Mouse (Mus musculus): ENCODE results near the gene Sf3b1. TPM values are rescaled to one million over a fixed set of nuclear protein-coding genes. Genes with fewer than 3 reads are reported as not detected.

The Sf3b1 gene
- total and polyA plus RNA-seq, 2 experiments, result 13.6 to 89.0 TPM

DNA sequence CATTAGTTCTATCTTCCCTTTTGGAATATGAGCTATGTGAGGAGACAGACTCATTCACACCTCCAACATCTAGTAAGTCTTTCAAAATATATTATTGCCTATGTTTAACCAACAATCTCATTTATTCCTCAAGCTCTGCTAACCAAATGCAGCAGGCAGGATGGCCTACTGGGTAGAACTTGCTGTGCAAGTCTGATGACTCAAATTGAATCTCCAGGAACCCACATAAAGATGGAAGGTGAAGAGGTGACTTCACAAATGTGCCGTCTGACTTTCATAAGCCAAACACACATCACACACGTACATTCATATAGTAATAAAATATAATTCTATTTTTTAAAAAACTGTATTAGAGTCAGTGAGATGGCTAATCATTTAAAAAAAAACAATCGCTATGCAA, 24.4 kb upstream of the Sf3b1 start:
- TF ChIP-seq CTCF (IDR thresholded peaks at IDR 0.05; ENCODE audit: low read depth, low read length) (no peak), POLR2A (IDR thresholded peaks at IDR 0.05; ENCODE audit: extremely low read depth, insufficient read depth, low read length) (no peak)
- peak overlapping the region; percentile 79 for H3K27ac ChIP-seq (replicated peaks; ENCODE audit: insufficient read depth, low read depth, low read length)
- WGBS, result 81% methylated on average over 3 of the region's 3 CpGs
- no peaks in the 10 kb centered on the region for H3K27me3 ChIP-seq (ENCODE audit: control insufficient read depth, insufficient read depth, low read length)
- peaks cover 23% of the 10 kb centered on the region; the same call in 1 of the 2 replicates for H3K79me2 ChIP-seq (ENCODE audit: control insufficient read depth, insufficient read depth, low read length)
- peaks cover 13% of the 10 kb centered on the region for H3K4me1 ChIP-seq (ENCODE audit: control insufficient read depth, insufficient read depth, low read length)
- no peak overlapping the region for H3K4me3 ChIP-seq (ENCODE audit: insufficient read depth, low read depth, low read length)
- DNase-seq (ENCODE audit: extremely low read depth, low read depth, low spot score), result no peak
- H3K9ac ChIP-seq (ENCODE audit: low read depth, low read length), result no peak overlapping the region; the same call in 1 of the 2 replicates
- H3K36me3 ChIP-seq (ENCODE audit: control insufficient read depth, insufficient read depth, low read length), result peaks cover 14% of the 10 kb centered on the region; the same call in 1 of the 2 replicates

DNA sequence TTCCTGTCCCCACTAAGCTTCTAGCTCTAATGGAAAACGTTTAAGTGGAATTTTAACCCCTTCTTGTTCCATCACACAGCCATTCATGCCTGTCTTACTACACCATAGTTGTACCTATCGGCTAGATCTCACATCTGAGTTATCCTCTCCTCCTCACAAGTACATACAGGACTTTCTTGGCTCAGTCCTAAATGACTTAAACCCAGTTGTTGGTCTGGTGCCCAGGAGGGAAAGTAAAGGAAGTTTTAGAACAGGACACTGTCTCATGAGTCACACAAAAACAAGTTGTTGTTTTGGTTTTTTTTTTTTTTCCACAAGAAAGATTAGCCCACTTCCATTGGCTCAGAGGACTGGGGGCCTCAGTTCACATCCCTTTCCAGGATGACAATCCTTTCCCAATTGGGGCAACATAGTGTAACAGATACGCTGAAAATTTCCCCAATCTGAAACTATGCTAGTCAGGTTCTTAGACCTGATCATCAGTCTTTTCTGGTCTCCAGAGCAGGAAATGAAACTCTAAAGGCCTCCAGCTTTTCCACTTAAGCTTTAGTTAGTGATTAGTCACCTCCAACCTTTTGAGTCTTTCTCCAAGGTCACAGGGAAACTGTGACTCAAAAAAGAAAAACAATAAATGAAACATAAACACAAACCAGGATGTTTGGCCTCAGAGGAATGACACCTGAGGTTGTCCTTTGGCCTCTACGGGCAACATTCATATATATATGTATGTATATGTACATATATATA, 21.7 kb upstream of the Sf3b1 start:
- TF ChIP-seq POLR2A (IDR thresholded peaks at IDR 0.05; ENCODE audit: extremely low read depth, insufficient read depth, low read length) (no peak), CTCF (IDR thresholded peaks at IDR 0.05; ENCODE audit: low read depth, low read length) (no peak)
- Histone ChIP-seq H3K9ac (ENCODE audit: low read depth, low read length) (no peak overlapping the region), H3K79me2 (ENCODE audit: control insufficient read depth, insufficient read depth, low read length) (0 out of 2 replicates have a peak, but pooled peaks cover 3% of the 10 kb centered on the region), H3K27ac (replicated peaks; ENCODE audit: insufficient read depth, low read depth, low read length) (no peak overlapping the region), H3K4me1 (ENCODE audit: control insufficient read depth, insufficient read depth, low read length) (peaks cover 2% of the 10 kb centered on the region), H3K27me3 (ENCODE audit: control insufficient read depth, insufficient read depth, low read length) (no peaks in the 10 kb centered on the region), H3K4me3 (ENCODE audit: insufficient read depth, low read depth, low read length) (no peak overlapping the region), H3K36me3 (ENCODE audit: control insufficient read depth, insufficient read depth, low read length) (no peaks in the 10 kb centered on the region)
- WGBS, result 66% methylated on average over 4 of the region's 4 CpGs
- no peak for DNase-seq (ENCODE audit: extremely low read depth, low read depth, low spot score)

DNA sequence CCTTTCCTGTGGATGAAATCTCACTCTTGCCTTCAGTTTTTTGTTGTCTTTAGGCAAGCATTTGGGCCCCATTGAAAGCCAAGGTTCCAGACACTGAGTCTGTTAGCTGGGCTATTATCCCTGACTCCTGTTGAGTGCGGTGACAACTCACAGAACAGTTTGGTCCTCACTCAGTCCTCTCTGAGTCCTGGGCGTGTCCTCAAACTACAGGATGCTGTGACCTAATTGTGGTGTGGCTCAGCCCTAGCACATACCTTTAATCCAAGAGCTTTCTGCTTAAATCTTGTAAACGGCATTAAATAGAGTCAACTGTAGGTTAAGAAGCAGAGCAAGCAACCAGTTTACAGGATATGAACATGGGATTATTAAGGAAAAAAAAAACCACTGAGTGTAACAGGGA, 15.9 kb upstream of the Sf3b1 start:
- H3K9ac ChIP-seq (ENCODE audit: low read depth, low read length), result no peak overlapping the region
- no peaks in the 10 kb centered on the region for H3K27me3 ChIP-seq (ENCODE audit: control insufficient read depth, insufficient read depth, low read length)
- no peaks in the 10 kb centered on the region for H3K4me1 ChIP-seq (ENCODE audit: control insufficient read depth, insufficient read depth, low read length)
- TF ChIP-seq CTCF (IDR thresholded peaks at IDR 0.05; ENCODE audit: low read depth, low read length) (no peak), POLR2A (IDR thresholded peaks at IDR 0.05; ENCODE audit: extremely low read depth, insufficient read depth, low read length) (no peak)
- no peak overlapping the region for H3K4me3 ChIP-seq (ENCODE audit: insufficient read depth, low read depth, low read length)
- no peaks in the 10 kb centered on the region for H3K79me2 ChIP-seq (ENCODE audit: control insufficient read depth, insufficient read depth, low read length)
- no peak for DNase-seq (ENCODE audit: extremely low read depth, low read depth, low spot score)
- no peaks in the 10 kb centered on the region for H3K36me3 ChIP-seq (ENCODE audit: control insufficient read depth, insufficient read depth, low read length)
- 95% methylated on average over 3 of the region's 3 CpGs for WGBS
- no peak overlapping the region for H3K27ac ChIP-seq (replicated peaks; ENCODE audit: insufficient read depth, low read depth, low read length)

DNA sequence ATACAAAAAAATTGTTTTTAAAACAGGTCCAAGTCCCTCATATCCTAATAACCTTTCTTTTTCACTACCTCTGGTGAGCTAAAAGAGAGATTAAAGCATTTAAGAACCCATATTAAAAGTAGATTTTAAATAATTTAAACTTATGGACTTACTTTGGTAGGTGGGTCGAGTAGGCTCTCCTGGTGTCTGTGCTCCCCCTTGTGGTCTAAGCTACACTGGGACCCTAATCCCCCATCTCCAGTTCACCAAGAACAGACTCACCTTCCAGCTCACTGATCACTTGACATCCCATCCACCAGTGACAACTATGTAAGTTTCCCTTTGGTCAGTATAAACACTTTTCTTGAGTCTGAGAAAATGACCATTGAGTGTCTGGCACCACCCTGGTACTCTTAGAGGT, 15.0 kb upstream of the Sf3b1 start:
- Histone ChIP-seq H3K4me3 (ENCODE audit: insufficient read depth, low read depth, low read length) (no peak overlapping the region), H3K79me2 (ENCODE audit: control insufficient read depth, insufficient read depth, low read length) (no peaks in the 10 kb centered on the region), H3K4me1 (ENCODE audit: control insufficient read depth, insufficient read depth, low read length) (no peaks in the 10 kb centered on the region), H3K27me3 (ENCODE audit: control insufficient read depth, insufficient read depth, low read length) (no peaks in the 10 kb centered on the region), H3K36me3 (ENCODE audit: control insufficient read depth, insufficient read depth, low read length) (no peaks in the 10 kb centered on the region), H3K27ac (replicated peaks; ENCODE audit: insufficient read depth, low read depth, low read length) (no peak overlapping the region), H3K9ac (ENCODE audit: low read depth, low read length) (no peak overlapping the region)
- DNase-seq (ENCODE audit: extremely low read depth, low read depth, low spot score), result no peak
- no peak for TF ChIP-seq POLR2A (IDR thresholded peaks at IDR 0.05; ENCODE audit: extremely low read depth, insufficient read depth, low read length)
- no peak; the same call in 1 of the 2 replicates for TF ChIP-seq CTCF (IDR thresholded peaks at IDR 0.05; ENCODE audit: low read depth, low read length)
- 79% methylated on average over 1 of the region's 1 CpGs for WGBS

DNA sequence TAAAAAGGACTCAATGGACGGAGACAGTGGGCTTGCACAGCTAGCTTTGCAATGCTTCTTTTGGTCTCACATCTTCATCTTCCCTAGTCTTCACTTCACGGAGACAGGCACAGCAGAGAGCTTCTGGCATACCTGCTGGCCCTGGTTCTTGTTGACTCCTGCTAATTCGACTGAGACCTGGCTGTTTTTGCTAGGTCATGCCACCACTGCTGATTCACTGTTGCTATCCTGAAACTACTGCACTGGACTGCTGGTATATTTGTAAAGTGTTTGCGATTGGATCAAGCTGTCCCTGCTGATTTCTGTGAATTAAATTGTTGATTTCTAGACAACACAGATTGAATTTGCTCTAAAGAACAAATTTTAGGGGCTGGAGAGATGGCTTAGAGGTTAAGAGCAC, 14.4 kb upstream of the Sf3b1 start:
- Histone ChIP-seq H3K9ac (ENCODE audit: low read depth, low read length) (no peak overlapping the region), H3K36me3 (ENCODE audit: control insufficient read depth, insufficient read depth, low read length) (no peaks in the 10 kb centered on the region), H3K4me1 (ENCODE audit: control insufficient read depth, insufficient read depth, low read length) (no peaks in the 10 kb centered on the region), H3K27ac (replicated peaks; ENCODE audit: insufficient read depth, low read depth, low read length) (no peak overlapping the region), H3K79me2 (ENCODE audit: control insufficient read depth, insufficient read depth, low read length) (no peaks in the 10 kb centered on the region), H3K4me3 (ENCODE audit: insufficient read depth, low read depth, low read length) (no peak overlapping the region), H3K27me3 (ENCODE audit: control insufficient read depth, insufficient read depth, low read length) (no peaks in the 10 kb centered on the region)
- TF ChIP-seq CTCF (IDR thresholded peaks at IDR 0.05; ENCODE audit: low read depth, low read length), result no peak
- TF ChIP-seq POLR2A (IDR thresholded peaks at IDR 0.05; ENCODE audit: extremely low read depth, insufficient read depth, low read length), result no peak
- no peak for DNase-seq (ENCODE audit: extremely low read depth, low read depth, low spot score)
- WGBS, result 93% methylated on average over 4 of the region's 4 CpGs

DNA sequence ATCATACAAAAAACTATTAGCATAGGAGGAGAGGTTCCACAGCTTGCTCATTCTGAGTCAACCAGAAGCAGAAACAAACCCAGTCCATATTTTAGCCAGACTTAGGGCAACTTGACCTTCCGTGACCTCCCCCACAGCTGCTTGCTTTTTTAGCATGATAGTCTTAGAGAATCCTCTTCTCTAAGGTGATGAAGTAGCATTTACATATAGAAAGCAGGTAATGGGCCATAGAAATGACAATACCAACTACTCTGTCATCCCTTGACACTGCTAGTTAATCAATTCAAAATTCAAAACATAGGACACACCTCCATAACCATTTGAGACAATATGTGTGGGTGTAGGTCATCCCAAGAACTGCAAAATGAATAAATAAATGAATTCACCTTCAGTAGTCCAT, 12.7 kb upstream of the Sf3b1 start:
- Histone ChIP-seq H3K27me3 (ENCODE audit: control insufficient read depth, insufficient read depth, low read length) (no peaks in the 10 kb centered on the region), H3K4me3 (ENCODE audit: insufficient read depth, low read depth, low read length) (no peak overlapping the region), H3K27ac (replicated peaks; ENCODE audit: insufficient read depth, low read depth, low read length) (no peak overlapping the region), H3K9ac (ENCODE audit: low read depth, low read length) (no peak overlapping the region), H3K4me1 (ENCODE audit: control insufficient read depth, insufficient read depth, low read length) (no peaks in the 10 kb centered on the region), H3K36me3 (ENCODE audit: control insufficient read depth, insufficient read depth, low read length) (no peaks in the 10 kb centered on the region), H3K79me2 (ENCODE audit: control insufficient read depth, insufficient read depth, low read length) (no peaks in the 10 kb centered on the region)
- WGBS, result 94% methylated on average over 1 of the region's 1 CpGs
- no peak for DNase-seq (ENCODE audit: extremely low read depth, low read depth, low spot score)
- no peak for TF ChIP-seq CTCF (IDR thresholded peaks at IDR 0.05; ENCODE audit: low read depth, low read length)
- no peak for TF ChIP-seq POLR2A (IDR thresholded peaks at IDR 0.05; ENCODE audit: extremely low read depth, insufficient read depth, low read length)

Measured in liver, adult 2 months (tissue).